Mouse (Mus musculus): ENCODE data around the gene Dab2.

Dab2 gene

DNA sequence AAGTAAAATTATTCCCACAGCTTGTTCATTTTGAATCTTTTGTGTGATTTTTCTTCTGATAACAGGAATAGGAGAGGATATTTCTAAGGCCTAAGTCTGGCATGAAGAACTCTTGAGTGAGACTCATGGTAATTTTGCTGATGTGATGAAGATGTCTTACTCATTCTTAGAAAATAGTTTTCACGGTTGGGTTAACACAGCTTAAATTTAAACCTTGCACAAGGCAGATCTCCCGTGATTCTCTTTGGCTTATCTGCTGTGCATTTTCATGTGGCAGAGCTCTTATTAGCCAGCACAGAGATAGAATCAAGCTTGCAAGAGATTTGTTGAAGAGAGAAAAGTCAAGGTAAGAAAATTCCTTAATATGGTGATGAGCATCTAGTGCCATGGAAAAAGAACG lies at the start of gene Dab2:
Gene Dab2, plus strand, starts transcription at position 235 of the 400 bp plus-strand sequence.
- DNase-seq (ENCODE audit: low read depth, low spot score), result no peak

DNA sequence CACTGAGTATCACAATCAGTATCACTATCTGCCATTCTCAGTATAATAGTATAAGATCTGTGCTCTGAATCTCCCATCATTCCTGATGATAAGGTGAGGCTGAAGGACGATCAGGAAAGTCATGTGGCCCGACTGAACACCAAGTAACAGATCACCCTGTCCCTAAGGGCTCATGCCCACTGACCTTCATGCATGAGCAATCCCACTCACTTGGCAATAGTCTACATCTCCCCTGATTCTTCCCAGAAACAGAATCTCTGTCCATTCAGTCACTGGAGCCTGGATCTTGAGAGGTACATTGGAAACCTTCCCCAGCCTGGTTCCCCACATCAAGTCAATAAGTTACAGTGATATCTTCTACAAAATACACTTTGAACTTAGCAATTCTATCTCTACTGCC lies 46.1 kb upstream of the Dab2 start:
- no peak for DNase-seq (ENCODE audit: low read depth, low spot score)

DNA sequence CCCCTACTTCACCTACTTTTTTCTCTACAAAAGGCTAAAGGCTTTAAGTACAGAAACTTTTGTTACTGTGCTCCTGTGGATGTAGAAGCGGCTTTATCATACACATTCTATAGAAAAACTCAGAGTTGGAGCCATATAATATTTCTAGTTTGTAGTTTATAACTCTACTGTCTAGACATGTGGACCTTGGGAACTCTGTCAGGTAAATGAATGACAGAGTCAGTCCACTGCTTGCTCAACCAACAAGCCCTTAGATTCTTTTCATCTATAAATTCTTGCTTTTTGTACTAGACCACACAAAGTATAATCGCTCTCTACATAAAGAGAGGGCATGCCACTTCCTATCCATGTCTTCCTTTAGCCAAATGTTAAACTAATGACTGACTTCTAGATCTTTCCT lies 45.2 kb upstream of the Dab2 start:
- DNase-seq (ENCODE audit: low read depth, low spot score), result no peak

DNA sequence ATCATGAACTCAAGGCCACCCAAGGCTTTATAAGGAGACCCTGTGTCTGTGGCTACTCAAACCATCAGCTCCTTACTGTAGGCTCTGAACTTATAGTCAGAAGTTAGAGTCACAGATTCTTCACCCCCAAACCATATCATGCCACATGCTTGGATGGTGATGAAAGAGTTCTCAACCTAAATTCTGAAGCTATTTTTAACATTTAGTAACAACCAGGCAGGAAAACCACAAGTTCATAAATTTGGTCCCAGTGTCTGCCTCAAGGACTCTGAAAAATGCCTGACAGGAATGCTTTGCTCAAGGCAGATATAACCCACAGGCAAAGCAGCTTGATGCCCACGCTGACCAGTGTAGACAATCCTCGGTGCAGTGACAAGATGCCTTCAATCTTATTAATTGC lies 42.5 kb upstream of the Dab2 start:
- DNase-seq (ENCODE audit: low read depth, low spot score), result no peak

DNA sequence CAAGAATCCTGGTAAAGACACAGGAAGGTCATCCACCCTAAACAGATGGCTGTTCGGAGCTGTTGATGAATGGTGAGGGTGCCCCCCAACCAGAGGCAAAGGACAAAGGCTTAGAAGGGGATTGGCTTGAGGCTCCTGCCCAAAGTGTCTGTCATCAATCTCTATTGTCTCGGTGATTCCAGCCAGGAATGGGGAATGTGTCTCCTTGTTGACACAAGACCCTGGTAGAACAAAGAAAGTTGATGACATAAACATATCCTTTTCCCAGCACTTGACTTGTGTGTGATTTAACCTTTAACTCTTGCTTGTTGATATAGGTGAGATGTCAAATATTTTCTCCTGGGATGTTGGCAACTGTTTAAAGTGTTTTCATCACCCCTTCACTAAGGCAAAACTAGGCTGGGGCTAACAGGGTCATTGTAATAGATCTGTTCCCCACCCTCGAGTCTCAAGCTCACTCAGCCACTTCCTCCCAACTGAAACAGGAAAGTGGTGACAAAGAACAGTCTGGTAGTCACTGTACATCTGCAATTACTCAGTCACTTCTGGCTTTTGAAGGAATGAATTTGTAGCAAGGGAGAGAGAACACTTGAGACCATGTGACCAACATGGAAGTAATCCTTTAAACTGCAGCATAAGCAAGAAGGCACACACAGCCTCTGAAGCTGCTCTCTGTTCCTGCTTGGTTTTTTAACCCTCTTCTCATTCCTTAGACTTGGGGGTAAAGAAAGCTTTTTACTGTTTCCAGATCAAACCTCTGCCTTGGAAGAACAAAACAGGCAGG lies 39.4 kb upstream of the Dab2 start:
- DNase-seq (ENCODE audit: low read depth, low spot score), result no peak

DNA sequence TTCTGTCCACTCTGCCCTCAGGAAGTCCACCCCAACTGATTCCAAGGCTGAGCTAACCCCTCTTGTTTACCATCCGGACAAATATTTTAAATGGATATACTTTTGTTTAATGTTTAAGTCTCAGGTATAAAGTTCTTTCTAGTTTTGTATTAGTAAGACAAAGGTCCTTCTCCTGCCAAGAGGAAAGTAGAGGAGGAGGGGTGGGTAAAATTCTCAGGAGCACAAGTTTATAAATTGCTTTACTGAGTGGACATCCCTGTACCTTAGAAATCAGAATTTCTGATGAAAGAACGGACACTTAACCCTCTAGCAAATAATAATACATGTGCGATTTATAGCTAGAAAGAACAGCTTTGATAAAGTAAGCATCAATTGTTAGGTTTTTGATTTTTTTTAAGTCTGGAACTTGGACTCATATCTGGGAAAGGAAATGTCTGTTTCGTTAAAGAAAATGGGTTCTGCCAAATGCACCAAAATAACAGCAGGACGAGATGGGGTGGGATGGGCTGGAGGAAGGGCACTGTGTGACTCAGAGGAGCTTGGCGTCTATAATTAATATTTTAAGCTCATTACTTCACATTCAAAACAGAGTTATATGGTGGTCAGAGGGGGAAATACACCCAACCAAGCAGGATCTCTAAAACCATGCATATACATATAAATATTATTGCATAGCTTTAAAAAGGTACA lies 38.7 kb upstream of the Dab2 start:
- no peak for DNase-seq (ENCODE audit: low read depth, low spot score)

DNA sequence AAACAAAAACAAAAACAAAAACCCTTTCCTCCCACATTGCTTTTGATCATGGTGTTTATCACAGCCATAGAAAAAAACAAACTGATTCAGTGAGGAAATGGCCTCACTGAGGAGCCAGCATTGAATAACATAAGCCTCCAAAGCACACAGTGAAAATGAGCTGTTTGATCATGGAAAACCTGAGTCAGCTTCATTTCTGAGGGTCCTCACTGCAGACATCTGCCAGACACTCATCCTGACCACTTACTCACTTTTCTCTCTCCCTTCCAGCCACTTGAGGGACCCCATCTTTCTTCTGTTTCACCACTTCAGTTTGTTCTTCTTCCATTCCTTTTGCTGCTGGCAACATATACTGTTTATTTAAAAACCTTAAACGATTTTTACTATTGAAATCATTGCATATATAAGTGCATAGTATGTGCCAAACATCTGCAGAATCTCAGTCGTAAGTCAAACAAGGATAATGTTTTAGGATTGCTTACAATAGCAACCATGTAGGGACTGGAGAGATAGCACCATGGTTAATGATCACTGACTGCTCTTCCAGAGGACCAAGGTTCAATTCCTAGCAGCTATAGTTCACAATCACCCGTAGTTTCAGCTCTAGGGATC lies 32.3 kb upstream of the Dab2 start:
- no peak for DNase-seq (ENCODE audit: low read depth, low spot score)

DNA sequence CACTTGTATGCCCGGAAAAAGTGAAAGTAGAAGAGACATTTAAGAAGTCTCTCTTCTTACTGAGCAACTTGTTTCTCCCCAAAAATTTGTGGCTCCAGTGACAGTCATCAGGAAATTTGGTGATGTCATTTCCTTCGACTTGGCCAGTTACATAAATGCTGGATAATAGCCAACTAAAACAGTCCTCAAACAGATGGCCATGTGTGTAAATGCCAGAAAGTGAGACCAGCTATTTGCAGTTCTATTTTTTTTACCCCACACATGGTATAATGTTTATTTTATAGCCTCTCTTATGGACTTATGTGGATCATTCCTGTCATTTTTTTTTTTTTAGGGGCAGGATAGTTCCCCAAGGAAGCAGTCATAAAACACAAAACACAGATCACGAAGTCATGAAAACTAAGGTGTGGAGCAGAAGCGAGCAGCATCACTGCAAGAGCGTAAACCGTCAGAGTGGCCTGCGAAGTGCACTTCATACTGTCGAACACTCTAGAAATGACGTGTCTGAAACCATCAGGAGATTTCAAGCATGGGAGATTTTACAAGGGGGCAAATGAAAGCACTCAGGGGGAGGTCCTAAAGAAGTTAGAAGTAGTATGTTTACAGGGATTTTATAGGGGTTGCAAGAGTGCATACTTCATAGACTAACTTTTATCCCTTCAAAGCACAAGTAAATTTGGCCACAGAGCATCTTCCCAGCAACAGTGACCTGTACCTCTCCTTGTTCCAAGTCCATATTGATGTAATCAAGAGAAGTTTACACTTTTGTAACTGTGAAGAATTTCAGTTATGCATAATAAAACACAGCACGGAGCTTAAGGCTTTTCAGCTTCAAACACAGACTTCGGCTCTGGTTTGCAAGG lies 20.8 kb upstream of the Dab2 start:
- DNase-seq (ENCODE audit: low read depth, low spot score), result no peak

DNA sequence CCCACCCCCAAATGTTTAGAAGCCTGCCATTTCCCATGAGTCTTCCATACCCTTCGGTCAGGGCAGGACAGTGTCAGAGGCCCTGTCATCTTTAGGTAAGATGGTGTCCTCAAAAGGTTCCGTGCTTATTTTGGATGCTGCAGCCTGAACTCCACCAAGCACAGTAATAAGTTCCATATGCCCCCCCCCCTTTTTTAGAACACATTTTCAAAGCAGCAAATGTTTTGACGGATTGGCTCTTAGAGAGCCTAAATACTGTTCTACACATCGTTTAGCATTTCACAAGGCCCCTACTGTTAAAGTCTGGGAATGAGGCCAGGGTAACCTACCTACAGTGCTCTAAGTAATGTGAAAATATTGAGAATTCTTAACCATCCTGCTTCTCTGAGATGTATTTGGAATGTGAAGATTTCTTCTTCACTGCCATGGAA lies 19.6 kb upstream of the Dab2 start:
- no peak for DNase-seq (ENCODE audit: low read depth, low spot score)

DNA sequence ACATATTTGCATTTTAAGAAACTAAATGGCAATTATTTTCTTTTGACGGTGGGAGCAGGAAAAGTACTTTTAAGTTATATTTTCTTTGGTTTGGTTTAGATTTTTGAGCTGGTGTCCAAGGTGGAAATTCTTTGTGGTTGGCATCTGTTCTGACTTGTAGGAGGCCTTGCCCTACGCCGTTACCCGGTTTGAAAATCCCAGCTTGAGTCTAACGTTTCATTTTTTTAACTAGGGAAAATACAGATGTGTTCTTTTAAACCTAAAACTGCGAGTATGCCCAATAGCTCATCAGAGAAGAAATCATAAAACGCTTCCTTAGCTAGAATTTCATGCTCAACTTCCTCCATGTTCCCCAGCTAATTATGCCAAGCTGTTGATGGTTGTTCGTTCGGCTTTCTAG lies 16.3 kb upstream of the Dab2 start:
- DNase-seq (ENCODE audit: low read depth, low spot score), result no peak

DNA sequence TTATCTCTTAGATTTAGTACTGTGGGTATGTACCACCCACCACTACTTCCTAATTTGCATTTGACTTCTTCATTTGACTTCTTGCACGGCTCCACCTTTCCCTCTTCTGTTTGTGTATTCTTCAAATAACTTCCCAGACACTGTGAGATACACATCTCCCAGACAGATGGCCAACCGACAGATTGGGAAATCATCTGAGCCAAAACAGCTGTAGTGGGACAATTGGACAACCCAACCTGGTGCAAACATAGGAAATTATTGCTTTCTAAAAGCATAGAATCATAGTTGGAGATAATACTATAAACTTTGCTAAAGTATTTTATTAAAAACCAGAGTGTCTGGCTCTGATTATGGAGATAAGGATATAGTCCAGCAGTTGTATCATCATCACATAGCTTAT lies 3.5 kb upstream of the Dab2 start:
- DNase-seq (ENCODE audit: low read depth, low spot score), result no peak

DNA sequence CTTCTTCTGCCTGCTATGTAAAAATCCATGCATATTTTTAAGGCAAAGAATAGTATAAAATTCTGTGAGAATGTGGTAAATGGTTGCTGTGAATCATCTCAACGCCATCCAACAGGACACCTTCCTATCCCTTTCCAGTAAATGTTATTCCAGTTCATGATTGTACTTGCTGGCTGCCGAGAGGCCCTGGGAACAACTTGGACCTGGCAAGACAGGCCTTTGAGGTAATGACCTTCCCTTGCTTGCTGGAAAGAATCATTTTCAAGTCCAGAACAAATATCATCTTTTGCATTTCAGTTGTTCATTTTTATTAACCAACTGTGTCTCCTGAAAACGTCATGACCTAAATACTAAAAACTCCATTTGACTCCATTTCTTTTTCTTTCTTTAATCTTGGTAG lies 862 bp upstream of the Dab2 start:
- DNase-seq (ENCODE audit: low read depth, low spot score), result no peak

DNA sequence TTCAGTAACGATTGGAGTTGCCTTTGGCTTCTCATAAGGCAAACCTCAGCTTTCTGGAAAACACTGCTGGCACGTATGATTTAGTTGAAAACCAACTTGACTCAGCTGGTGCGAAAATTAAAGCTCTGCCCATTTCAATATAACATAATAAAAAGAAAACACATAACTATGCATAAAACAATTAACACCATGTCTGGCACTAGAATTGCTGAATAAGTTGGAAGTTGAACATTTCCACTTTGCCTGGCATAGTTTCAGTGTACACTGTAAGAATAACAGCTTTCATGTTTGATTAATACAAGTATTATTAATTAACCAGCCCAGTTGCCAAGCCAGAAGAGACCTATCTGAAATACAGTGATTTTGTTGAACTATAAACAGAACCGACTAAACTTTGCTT lies 2.6 kb downstream of the Dab2 start:
- no peak for DNase-seq (ENCODE audit: low read depth, low spot score)

DNA sequence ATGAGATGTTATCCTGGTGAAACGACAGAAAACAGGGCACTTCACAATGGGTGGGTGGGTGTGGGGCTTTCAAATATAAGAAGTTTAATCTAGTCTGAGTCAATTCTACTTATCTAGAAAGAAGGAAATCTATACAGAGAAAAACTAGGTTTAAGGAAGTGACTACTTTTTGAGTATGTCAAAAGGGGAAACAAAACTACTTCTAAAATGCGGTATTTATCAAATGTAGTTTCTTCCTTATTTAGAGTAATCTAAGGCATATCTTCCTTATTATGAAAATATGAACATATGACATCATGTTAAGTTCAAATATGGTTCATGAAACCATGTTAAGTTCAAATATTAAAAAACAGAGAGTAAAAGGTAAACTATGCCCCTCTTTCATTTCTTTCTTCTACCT lies 4.2 kb downstream of the Dab2 start:
- DNase-seq (ENCODE audit: low read depth, low spot score), result no peak

DNA sequence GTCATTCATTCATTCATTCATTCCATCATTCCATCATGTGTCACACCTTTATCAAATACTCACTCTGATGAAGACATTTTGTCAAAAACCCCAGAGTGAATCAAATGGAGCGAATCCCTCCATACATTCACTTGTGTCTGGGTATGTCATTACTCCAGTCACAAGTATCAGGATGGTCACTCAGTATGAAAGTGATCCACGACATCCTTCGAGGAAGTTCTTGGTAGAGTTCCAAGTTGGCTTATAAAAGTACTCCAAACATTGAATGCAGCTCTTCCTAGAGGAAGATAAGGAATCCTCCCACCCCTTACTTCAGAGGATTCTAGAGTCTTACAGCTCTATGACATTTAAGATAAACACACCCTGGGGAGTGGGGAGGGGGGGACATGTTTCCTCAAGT lies 10.0 kb downstream of the Dab2 start:
- no peak for DNase-seq (ENCODE audit: low read depth, low spot score)

DNA sequence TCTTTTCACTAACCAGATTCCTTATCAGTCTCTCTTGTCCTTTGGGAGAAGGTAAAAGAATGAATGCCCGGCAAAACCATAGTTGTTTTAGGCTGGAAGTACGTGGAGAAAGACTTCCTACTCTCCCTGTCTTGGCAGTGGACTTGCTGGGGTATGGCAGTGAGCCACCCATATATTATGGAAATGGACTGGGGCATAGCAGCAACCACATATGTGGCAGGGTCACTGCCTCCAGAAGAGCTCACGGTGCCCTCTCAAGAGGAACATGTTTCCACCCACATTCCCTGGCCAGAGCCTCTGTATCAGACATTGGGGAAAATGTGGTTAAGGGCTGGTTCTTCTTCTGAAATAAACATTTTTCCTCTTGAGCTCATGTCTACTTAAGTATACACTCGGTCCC lies 10.8 kb downstream of the Dab2 start:
- no peak for DNase-seq (ENCODE audit: low read depth, low spot score)

DNA sequence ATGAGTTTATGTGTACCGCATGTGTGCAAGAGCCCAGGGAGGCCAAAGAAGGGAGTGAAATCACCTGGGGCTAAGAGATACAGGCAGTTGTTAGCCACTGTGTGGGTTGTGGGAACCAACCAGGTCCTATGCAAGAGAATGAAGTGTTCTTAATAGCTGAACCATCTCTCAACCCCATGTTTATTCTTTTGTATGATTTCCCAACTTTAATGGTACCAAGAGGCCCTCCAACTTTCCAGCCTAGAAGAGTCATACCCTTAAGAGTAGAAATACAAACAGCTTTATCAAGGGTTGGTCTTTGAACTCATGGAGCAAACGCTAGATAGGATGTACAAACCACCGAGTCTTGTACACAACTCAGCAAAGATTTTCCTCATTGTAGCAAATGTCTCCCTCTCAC lies 12.8 kb downstream of the Dab2 start:
- no peak for DNase-seq (ENCODE audit: low read depth, low spot score)

DNA sequence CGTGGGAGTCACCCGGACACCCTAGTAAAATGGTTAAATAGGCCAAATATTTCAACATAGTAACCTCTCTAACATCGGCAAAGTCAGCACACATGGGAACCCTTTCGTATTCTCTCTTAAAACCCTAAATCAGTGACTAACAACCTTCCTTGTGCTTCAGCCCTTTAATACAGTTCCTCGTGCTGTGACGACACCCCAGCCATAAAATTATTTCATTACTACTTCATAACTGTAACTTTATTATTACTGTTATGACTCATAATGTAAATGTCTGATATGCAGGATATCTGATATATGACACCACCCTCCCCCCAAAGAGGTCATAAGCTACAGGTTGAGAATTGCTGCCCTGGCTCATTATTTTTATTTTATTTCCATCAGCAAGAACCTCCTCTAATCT lies 19.8 kb downstream of the Dab2 start:
- DNase-seq (ENCODE audit: low read depth, low spot score), result no peak

DNA sequence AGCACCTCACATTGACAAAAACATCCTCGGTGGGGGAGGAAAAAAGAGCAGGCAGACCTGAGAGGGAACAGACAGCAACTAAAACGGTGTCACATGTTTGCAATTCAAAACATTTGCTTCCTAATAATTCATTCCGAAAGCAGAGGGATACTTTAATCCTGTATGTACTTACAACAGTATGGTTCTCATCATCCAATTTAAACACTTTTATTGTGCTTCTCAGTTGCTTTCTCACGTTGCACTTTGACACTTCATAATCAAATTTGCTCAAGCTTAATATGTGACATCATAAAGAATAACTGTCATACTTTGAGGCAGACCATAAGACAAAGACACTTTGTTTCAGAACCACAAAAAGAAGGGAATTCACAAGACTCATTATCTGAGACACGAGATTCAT lies 20.9 kb downstream of the Dab2 start:
- no peak for DNase-seq (ENCODE audit: low read depth, low spot score)

DNA sequence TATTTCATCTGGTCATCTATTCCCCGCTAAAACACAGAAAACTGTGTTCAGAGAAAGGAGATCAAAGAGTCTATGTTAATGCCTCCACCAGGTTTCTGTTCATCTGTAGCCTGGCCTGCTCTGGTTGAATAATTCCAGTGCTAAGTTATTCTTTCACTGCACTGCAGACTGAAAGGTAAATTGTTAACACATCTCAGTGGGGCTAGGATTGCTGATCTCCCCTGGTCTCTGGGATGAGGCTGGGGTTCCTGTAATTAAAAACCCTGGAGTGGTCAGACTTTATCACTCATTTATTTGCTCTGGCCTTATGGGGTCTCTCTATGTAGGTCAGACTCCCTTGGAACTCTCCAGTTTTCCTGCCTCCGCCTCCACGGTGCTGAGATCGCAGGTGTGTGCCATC lies 21.7 kb downstream of the Dab2 start:
- DNase-seq (ENCODE audit: low read depth, low spot score), result no peak

DNA sequence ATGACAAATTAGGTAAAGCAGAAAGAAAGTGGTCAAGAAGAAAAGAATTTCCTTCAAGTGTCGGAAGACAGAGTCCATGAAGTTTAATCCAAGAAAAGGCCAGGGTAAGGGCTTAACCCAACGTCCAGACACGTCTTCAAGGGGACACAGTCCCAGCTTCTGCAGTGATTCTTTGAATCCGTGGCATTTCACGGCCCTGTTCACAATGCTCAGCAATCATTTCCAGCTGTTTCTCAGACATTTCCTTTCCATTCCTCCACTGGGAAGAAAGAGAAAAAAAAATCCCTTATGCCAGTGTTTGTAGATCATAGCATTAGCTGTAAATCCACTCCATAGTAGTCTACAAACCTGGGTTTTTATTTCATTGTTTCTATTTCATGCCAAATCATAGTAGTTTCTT lies 22.7 kb downstream of the Dab2 start:
- DNase-seq (ENCODE audit: low read depth, low spot score), result no peak

DNA sequence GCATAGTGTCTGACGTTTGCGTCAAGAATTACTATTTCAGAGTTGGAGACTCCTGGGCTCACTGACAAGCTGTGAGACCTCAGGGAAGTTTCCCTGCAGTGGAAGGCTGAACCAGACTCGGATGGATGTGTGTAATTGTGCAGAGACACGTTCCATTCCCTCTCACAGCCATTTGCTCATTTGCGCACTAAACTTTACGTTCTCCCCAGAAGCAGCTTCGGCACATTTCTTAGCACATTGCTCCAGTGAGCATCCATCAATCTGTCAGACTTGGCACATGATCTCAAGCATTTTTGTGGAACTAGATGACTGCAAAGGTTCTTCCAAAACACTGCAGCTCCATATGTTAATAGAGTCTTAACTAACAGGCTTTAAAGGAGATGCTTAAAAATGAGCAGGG lies 24.0 kb downstream of the Dab2 start:
- DNase-seq (ENCODE audit: low read depth, low spot score), result no peak

Data from embryo, embryonic 11.5 days (tissue).